Mouse (Mus musculus) neural tube, embryonic 13.5 days (tissue): Measurements from ENCODE around the gene Pcsk2. TPM values are rescaled to one million over a fixed set of nuclear protein-coding genes. Genes with fewer than 3 reads are reported as not detected.

Experiments
- ATAC-seq: fragments of 200-750 bp; cut with Nextera tagmentation; 2 replicates; pipeline ENCODE4 v1.8.0; 2017; ENCODE audit warnings: low read depth, mild to moderate bottlenecking, moderate TSS enrichment, moderate library complexity
- H3K27ac ChIP-seq: fragments of 300-500 bp; sonication (generic); replicated peaks from 2 replicates; pipeline ENCODE4 v1.5.1; 2015; ENCODE audit warnings: moderate library complexity, mild to moderate bottlenecking, inconsistent platforms
- H3K27me3 ChIP-seq: fragments of 300-500 bp; sonication (generic); 2 replicates; pipeline ENCODE4 v1.6.1; 2015; ENCODE audit warnings: mild to moderate bottlenecking, inconsistent platforms
- H3K36me3 ChIP-seq: fragments of 300-500 bp; sonication (generic); 2 replicates; pipeline ENCODE4 v1.6.1; 2015; ENCODE audit warnings: mild to moderate bottlenecking, inconsistent platforms
- H3K4me1 ChIP-seq: fragments of 300-500 bp; sonication (generic); replicated peaks from 2 replicates; pipeline ENCODE4 v1.6.1; 2015; ENCODE audit warnings: inconsistent platforms
- H3K4me2 ChIP-seq: fragments of 300-500 bp; sonication (generic); 2 replicates; pipeline ENCODE4 v1.6.1; 2015; ENCODE audit warnings: inconsistent platforms, mild to moderate bottlenecking, moderate library complexity
- H3K4me3 ChIP-seq: fragments of 300-500 bp; sonication (generic); 2 replicates; pipeline ENCODE4 v1.5.1; 2015; ENCODE audit warnings: mild to moderate bottlenecking, inconsistent platforms
- H3K9ac ChIP-seq: fragments of 300-500 bp; sonication (generic); 2 replicates; pipeline ENCODE4 v1.6.1; 2015; ENCODE audit warnings: moderate library complexity, mild to moderate bottlenecking, inconsistent platforms
- H3K9me3 ChIP-seq: fragments of 300-500 bp; sonication (generic); 2 replicates; pipeline ENCODE4 v1.6.1; 2016; ENCODE audit warnings: inconsistent platforms
- WGBS: fragments of 180-500 bp; shearing (Covaris S2); methylation state at CpG from one replicate; pipeline ENCODE4 v1.1.7; 2015; 5-methylcytosine and 5-hydroxymethylcytosine counted together
- polyA plus RNA-seq: library from polyadenylated mRNA; unstranded; fragments of >200 nt; fragmentation: Nextera tagmentation; extraction: Ambion mirVana; gene quantifications from 2 replicates; pipeline ENCODE4 v1.2.1, GENCODE M21; 2015

The Pcsk2 gene
- polyA plus RNA-seq, 1 experiment from 2014 or later = 22.6 TPM

GRCm38 (mm10) chr2:143743081-143743480, 197.1 kb downstream of the Pcsk2 start:
- no peaks in the 10 kb centered on the region for H3K36me3 ChIP-seq
- no peak overlapping the region for H3K4me3 ChIP-seq
- no peaks in the 10 kb centered on the region for H3K27me3 ChIP-seq
- 0 out of 2 replicates have a peak, but pooled peaks cover 12% of the 10 kb centered on the region for H3K4me1 ChIP-seq
- H3K27ac ChIP-seq = no peak overlapping the region
- no peaks in the 10 kb centered on the region for H3K9me3 ChIP-seq
- no peak overlapping the region for H3K4me2 ChIP-seq
- no peak overlapping the region for H3K9ac ChIP-seq
- ATAC-seq = no peak
- WGBS = 79% methylated on average over 4 of the region's 4 CpGs

GRCm38 (mm10) chr2:143752051-143752788, 206.3 kb downstream of the Pcsk2 start:
- Histone ChIP-seq H3K27ac (peak overlapping the region; percentile 84), H3K9me3 (no peaks in the 10 kb centered on the region), H3K36me3 (no peaks in the 10 kb centered on the region), H3K4me2 (no peak overlapping the region), H3K4me3 (no peak overlapping the region), H3K27me3 (no peaks in the 10 kb centered on the region), H3K9ac (no peak overlapping the region), H3K4me1 (peaks cover 13% of the 10 kb centered on the region)
- WGBS = 19% methylated on average over 9 of the region's 9 CpGs
- peak; percentile 90 for ATAC-seq

GRCm38 (mm10) chr2:143776448-143776847, 230.5 kb downstream of the Pcsk2 start:
- no peaks in the 10 kb centered on the region for H3K4me1 ChIP-seq
- H3K9me3 ChIP-seq = no peaks in the 10 kb centered on the region
- no peaks in the 10 kb centered on the region for H3K27me3 ChIP-seq
- no peak overlapping the region for H3K4me2 ChIP-seq
- H3K4me3 ChIP-seq = no peak overlapping the region
- 15% methylated on average over 4 of the region's 4 CpGs for WGBS
- H3K27ac ChIP-seq = no peak overlapping the region
- no peak overlapping the region for H3K9ac ChIP-seq
- no peak for ATAC-seq
- no peaks in the 10 kb centered on the region for H3K36me3 ChIP-seq

GRCm38 (mm10) chr2:143780310-143780709, 234.4 kb downstream of the Pcsk2 start:
- WGBS = 79% methylated on average over 2 of the region's 2 CpGs
- H3K9ac ChIP-seq = no peak overlapping the region

GRCm38 (mm10) chr2:143789911-143790310, 244.0 kb downstream of the Pcsk2 start:
- Histone ChIP-seq H3K27ac (no peak overlapping the region), H3K4me3 (no peak overlapping the region), H3K4me1 (no peaks in the 10 kb centered on the region), H3K9ac (no peak overlapping the region), H3K27me3 (no peaks in the 10 kb centered on the region), H3K4me2 (no peak overlapping the region), H3K36me3 (no peaks in the 10 kb centered on the region), H3K9me3 (no peaks in the 10 kb centered on the region)
- ATAC-seq = no peak
- 92% methylated on average over 5 of the region's 5 CpGs for WGBS

More at GRCm38 (mm10) chr2:143780310-143780709, 234.4 kb downstream of the Pcsk2 start:
- H3K4me1 ChIP-seq = no peaks in the 10 kb centered on the region
- no peak for ATAC-seq
- no peaks in the 10 kb centered on the region for H3K36me3 ChIP-seq
- no peak overlapping the region for H3K4me2 ChIP-seq
- no peaks in the 10 kb centered on the region for H3K9me3 ChIP-seq
- H3K27me3 ChIP-seq = no peaks in the 10 kb centered on the region
- no peak overlapping the region for H3K4me3 ChIP-seq
- H3K27ac ChIP-seq = no peak overlapping the region

GRCm38 (mm10) chr2:143795858-143796257, 249.9 kb downstream of the Pcsk2 start:
- H3K9ac ChIP-seq = no peak overlapping the region
- H3K27me3 ChIP-seq = no peaks in the 10 kb centered on the region
- no peak for ATAC-seq
- H3K4me3 ChIP-seq = no peak overlapping the region
- H3K27ac ChIP-seq = no peak overlapping the region
- H3K36me3 ChIP-seq = peaks cover 5% of the 10 kb centered on the region
- H3K4me2 ChIP-seq = no peak overlapping the region
- H3K4me1 ChIP-seq = no peaks in the 10 kb centered on the region
- no peaks in the 10 kb centered on the region for H3K9me3 ChIP-seq
- 90% methylated on average over 4 of the region's 4 CpGs for WGBS

GRCm38 (mm10) chr2:143796335-143797013, 250.5 kb downstream of the Pcsk2 start:
- Histone ChIP-seq H3K4me1 (no peaks in the 10 kb centered on the region), H3K36me3 (peaks cover 10% of the 10 kb centered on the region)

GRCm38 (mm10) chr2:143801097-143801496, 255.1 kb downstream of the Pcsk2 start:
- Histone ChIP-seq H3K9ac (no peak overlapping the region), H3K27ac (no peak overlapping the region), H3K4me1 (no peaks in the 10 kb centered on the region), H3K36me3 (peaks cover 24% of the 10 kb centered on the region), H3K27me3 (no peaks in the 10 kb centered on the region), H3K4me2 (no peak overlapping the region), H3K9me3 (no peaks in the 10 kb centered on the region), H3K4me3 (no peak overlapping the region)
- ATAC-seq = no peak
- 85% methylated on average over 5 of the region's 5 CpGs for WGBS

More at GRCm38 (mm10) chr2:143796335-143797013, 250.5 kb downstream of the Pcsk2 start:
- Histone ChIP-seq H3K4me2 (no peak overlapping the region), H3K27me3 (no peaks in the 10 kb centered on the region), H3K27ac (no peak overlapping the region), H3K4me3 (no peak overlapping the region), H3K9ac (no peak overlapping the region), H3K9me3 (no peaks in the 10 kb centered on the region)
- 73% methylated on average over 4 of the region's 4 CpGs for WGBS
- no peak for ATAC-seq

GRCm38 (mm10) chr2:143806140-143806923, 260.4 kb downstream of the Pcsk2 start:
- ATAC-seq = no peak

GRCm38 (mm10) chr2:143806924-143807664, 261.1 kb downstream of the Pcsk2 start:
- 51% methylated on average over 9 of the region's 9 CpGs for WGBS
- Histone ChIP-seq H3K4me1 (peaks cover 7% of the 10 kb centered on the region; the same call in 1 of the 2 replicates), H3K9ac (no peak overlapping the region), H3K27ac (no peak overlapping the region), H3K4me2 (no peak overlapping the region), H3K9me3 (no peaks in the 10 kb centered on the region), H3K36me3 (peaks cover 15% of the 10 kb centered on the region; the same call in 1 of the 2 replicates), H3K27me3 (no peaks in the 10 kb centered on the region), H3K4me3 (no peak overlapping the region)
- ATAC-seq = no peak

More at GRCm38 (mm10) chr2:143806140-143806923, 260.4 kb downstream of the Pcsk2 start:
- no peaks in the 10 kb centered on the region for H3K27me3 ChIP-seq
- no peak overlapping the region for H3K9ac ChIP-seq
- H3K36me3 ChIP-seq = peaks cover 15% of the 10 kb centered on the region
- H3K4me3 ChIP-seq = no peak overlapping the region
- H3K9me3 ChIP-seq = no peaks in the 10 kb centered on the region
- H3K27ac ChIP-seq = no peak overlapping the region
- 71% methylated on average over 15 of the region's 15 CpGs for WGBS
- no peak overlapping the region for H3K4me2 ChIP-seq
- peaks cover 7% of the 10 kb centered on the region; the same call in 1 of the 2 replicates for H3K4me1 ChIP-seq

- no peak overlapping the region for H3K4me2 ChIP-seq
- no peak overlapping the region for H3K27ac ChIP-seq
- H3K4me3 ChIP-seq = no peak overlapping the region
- peaks cover 10% of the 10 kb centered on the region; the same call in 1 of the 2 replicates for H3K36me3 ChIP-seq
- peaks cover 7% of the 10 kb centered on the region; the same call in 1 of the 2 replicates for H3K4me1 ChIP-seq
- no peaks in the 10 kb centered on the region for H3K9me3 ChIP-seq
- no peaks in the 10 kb centered on the region for H3K27me3 ChIP-seq
- 68% methylated on average over 5 of the region's 5 CpGs for WGBS
- no peak overlapping the region for H3K9ac ChIP-seq
- no peak for ATAC-seq
Observed at GRCm38 (mm10) chr2:143808789-143809188, 262.8 kb downstream of the Pcsk2 start.
